Mouse (Mus musculus) B cell, adult (primary cell): ENCODE results near the gene Pknox1. TPM values are rescaled to one million over a fixed set of nuclear protein-coding genes. Genes with fewer than 3 reads are reported as not detected.

Experiments
- total RNA-seq: library from RNA; stranded (reverse); gene quantifications from 4 replicates; pipeline ENCODE4 v1.2.4, GENCODE M21; 2023; ENCODE audit not compliant: inconsistent age

The Pknox1 gene
- total RNA-seq: 31.2 to 47.5 TPM (median 38.2 TPM) in 4 replicates

GRCm38 (mm10) chr17:31564015-31564857 lies at the start of gene Pknox1:
TSS of gene Pknox1 (plus strand) at chr17:31564734.

GRCm38 (mm10) chr17:31519946-31520838 lies 44.3 kb upstream of the Pknox1 start, which contains the start of the genes Wdr4 and Ndufv3:
TSS of gene Wdr4 (minus strand) at chr17:31519980.
TSS of gene Ndufv3 (plus strand) at chr17:31520115.

GRCm38 (mm10) chr17:31636942-31637811 lies 72.6 kb downstream of the Pknox1 start, which contains the start of gene Cbs:
TSS of gene Cbs (minus strand) at chr17:31637238.

Other genes with a start within 250 kb of the Pknox1 start
- gene Pde9a, start 178.5 kb upstream of the Pknox1 start, total RNA-seq: 1.4 TPM in 1 of 4 replicates, not detected in the others
- 34.8 to 43.2 TPM (median 40.3 TPM) in 4 replicates for gene Wdr4, start 44.8 kb upstream of the Pknox1 start, total RNA-seq
- 74.6 to 101 TPM (median 90.3 TPM) in 4 replicates for gene Ndufv3, start 44.6 kb upstream of the Pknox1 start, total RNA-seq
- 1.4 TPM in 1 of 4 replicates, not detected in the others for gene Cbs, start 72.5 kb downstream of the Pknox1 start, total RNA-seq
- gene U2af1, start 94.2 kb downstream of the Pknox1 start, total RNA-seq: 323 to 347 TPM (median 333 TPM) in 4 replicates
- gene Cryaa, start 113.1 kb downstream of the Pknox1 start, total RNA-seq: not detected in 4 replicates